11 mouse cellular contexts compared by ENCODE assay signal in the genomic region with DNA sequence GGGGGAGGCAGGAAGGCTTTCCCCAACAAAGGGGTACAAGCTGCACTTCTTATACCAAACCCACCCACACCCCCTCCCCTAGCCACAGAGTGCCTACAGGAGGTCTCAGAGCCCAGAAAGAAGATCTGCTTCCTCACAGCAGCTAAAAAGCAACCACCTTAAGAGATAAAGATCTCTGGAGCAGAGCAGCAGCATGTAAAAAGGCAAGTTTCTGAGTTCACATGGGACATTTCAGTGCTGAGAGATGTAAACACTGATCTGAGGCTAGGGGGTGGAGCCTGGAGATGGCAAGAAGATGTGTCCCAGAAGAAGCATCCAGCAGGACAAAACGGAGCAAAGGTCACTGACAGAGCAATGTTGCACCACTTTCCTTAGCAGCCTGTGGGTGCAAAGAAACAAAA. TPM values are rescaled to one million over a fixed set of nuclear protein-coding genes. Genes with fewer than 3 reads are reported as not detected.
DNase-seq lines count a peak whose midpoint lies in the region; ATAC-seq and TF ChIP-seq lines count a peak whose summit lies in the region.
"Had no signal": no experiment of that assay in that cellular context is flagged by ENCODE, and none has a peak within 500 bp of the region (broad histone marks: within the 10 kb centered on the region; RNA-seq: fewer than 3 reads in every experiment).

No protein-coding gene starts in this region.

- no peaks in the 10 kb centered on the region for H3K27me3 ChIP-seq in heart, embryonic 10.5 days (ENCODE audit: insufficient read depth, poor library complexity, severe bottlenecking)
- H3K27me3 ChIP-seq in heart, embryonic 11.5 days (ENCODE audit: control insufficient read depth, insufficient read depth, low read length), result no peaks in the 10 kb centered on the region
- no peaks in the 10 kb centered on the region for H3K27me3 ChIP-seq in hindbrain, embryonic 16.5 days (replicated peaks; ENCODE audit: control insufficient read depth, insufficient read depth, low read length)
- H3K27me3 ChIP-seq in forebrain, embryonic 12.5 days, result no peaks in the 10 kb centered on the region
- H3K27me3 ChIP-seq: forebrain, embryonic 15.5 days; liver, embryonic 13.5 days; midbrain, embryonic 12.5 days had no signal

- no peak for ATAC-seq in heart, embryonic 11.5 days (replicated peaks; ENCODE audit: insufficient number of reproducible peaks, low FRiP score, low TSS enrichment)
- ATAC-seq in hindbrain, embryonic 16.5 days, result no peak
- ATAC-seq in erythroid progenitor cell, adult 5-6 weeks (replicated peaks; ENCODE audit: low FRiP score, poor library complexity, severe bottlenecking), result no peak
- ATAC-seq in forebrain, embryonic 12.5 days (ENCODE audit: low FRiP score), result no peak
- ATAC-seq: forebrain, embryonic 15.5 days had no signal

- H3K27ac ChIP-seq in heart, embryonic 10.5 days, result no peak overlapping the region
- no peak overlapping the region for H3K27ac ChIP-seq in heart, embryonic 11.5 days (ENCODE audit: low read depth, low read length)
- peak overlapping the region; percentile 4; the same call in 1 of the 2 replicates for H3K27ac ChIP-seq in hindbrain, embryonic 16.5 days (ENCODE audit: low read depth, low read length)
- H3K27ac ChIP-seq in forebrain, embryonic 12.5 days, result no peak overlapping the region
- H3K27ac ChIP-seq: forebrain, embryonic 15.5 days; liver, embryonic 13.5 days; midbrain, embryonic 12.5 days had no signal

- no peak for TF ChIP-seq POLR2A in lung, adult 2 months (IDR thresholded peaks at IDR 0.05; ENCODE audit: borderline replicate concordance, extremely low read depth, low read depth, low read length)

- no peak for TF ChIP-seq CTCF in lung, adult 2 months (IDR thresholded peaks at IDR 0.05; ENCODE audit: insufficient read depth, low read length)

- H3K9ac ChIP-seq in heart, embryonic 11.5 days (ENCODE audit: low read depth, low read length), result no peak overlapping the region
- H3K9ac ChIP-seq in hindbrain, embryonic 16.5 days (ENCODE audit: low read depth, low read length), result no peak overlapping the region
- H3K9ac ChIP-seq in forebrain, embryonic 12.5 days, result no peak overlapping the region
- H3K9ac ChIP-seq: forebrain, embryonic 15.5 days; liver, embryonic 13.5 days; midbrain, embryonic 12.5 days had no signal

- H3K9me3 ChIP-seq in heart, embryonic 10.5 days, result no peaks in the 10 kb centered on the region
- H3K9me3 ChIP-seq in heart, embryonic 11.5 days (replicated peaks; ENCODE audit: control insufficient read depth, low read length), result no peaks in the 10 kb centered on the region
- H3K9me3 ChIP-seq in hindbrain, embryonic 16.5 days (ENCODE audit: control insufficient read depth, low read length), result no peaks in the 10 kb centered on the region
- H3K9me3 ChIP-seq in forebrain, embryonic 12.5 days, result no peaks in the 10 kb centered on the region
- H3K9me3 ChIP-seq: forebrain, embryonic 15.5 days; liver, embryonic 13.5 days; midbrain, embryonic 12.5 days had no signal

- peak; percentile 35 for DNase-seq in heart, embryonic 10.5 days (ENCODE audit: low spot score)
- DNase-seq in lung, postnatal 10 days, result peak; percentile 30
- no peak for DNase-seq in lung, adult 2 months
- peak; percentile 83 for DNase-seq in thymus, postnatal 14 days
- DNase-seq: liver, embryonic 13.5 days had no signal

- no peak overlapping the region for H3K4me3 ChIP-seq in heart, embryonic 10.5 days
- H3K4me3 ChIP-seq in heart, embryonic 11.5 days (ENCODE audit: low read depth, low read length), result no peak overlapping the region
- no peak overlapping the region for H3K4me3 ChIP-seq in lung, adult 2 months (replicated peaks; ENCODE audit: extremely low read depth, low read depth, low read length)
- H3K4me3 ChIP-seq in hindbrain, embryonic 16.5 days (ENCODE audit: low read length), result no peak overlapping the region
- no peak overlapping the region for H3K4me3 ChIP-seq in forebrain, embryonic 12.5 days (replicated peaks)
- H3K4me3 ChIP-seq: forebrain, embryonic 15.5 days; liver, embryonic 13.5 days; midbrain, embryonic 12.5 days had no signal

- no peak overlapping the region for H3K4me2 ChIP-seq in heart, embryonic 11.5 days
- H3K4me2 ChIP-seq in hindbrain, embryonic 16.5 days (ENCODE audit: low read length), result 0 out of 2 replicates have a peak overlapping the region, but pooled peaks have one; percentile 1
- H3K4me2 ChIP-seq in forebrain, embryonic 12.5 days, result no peak overlapping the region
- H3K4me2 ChIP-seq: forebrain, embryonic 15.5 days; liver, embryonic 13.5 days; midbrain, embryonic 12.5 days had no signal

- 63% methylated on average over 1 of the region's 1 CpGs for WGBS in heart, embryonic 10.5 days
- 54% methylated on average over 1 of the region's 1 CpGs for WGBS in heart, embryonic 11.5 days (ENCODE audit: insufficient replicate concordance)
- 15% methylated on average over 1 of the region's 1 CpGs for WGBS in lung, adult 2 months
- 39% methylated on average over 1 of the region's 1 CpGs for WGBS in hindbrain, embryonic 16.5 days
- 69% methylated on average over 1 of the region's 1 CpGs for WGBS in forebrain, embryonic 12.5 days

- H3K36me3 ChIP-seq in heart, embryonic 10.5 days, result peaks cover 86% of the 10 kb centered on the region
- peaks cover 30% of the 10 kb centered on the region for H3K36me3 ChIP-seq in heart, embryonic 11.5 days (ENCODE audit: control insufficient read depth, insufficient read depth, low read length)
- peaks cover 35% of the 10 kb centered on the region for H3K36me3 ChIP-seq in hindbrain, embryonic 16.5 days (ENCODE audit: control insufficient read depth, insufficient read depth, low read length)
- peaks cover 94% of the 10 kb centered on the region for H3K36me3 ChIP-seq in forebrain, embryonic 12.5 days (replicated peaks)
- H3K36me3 ChIP-seq: liver, embryonic 13.5 days had no signal

- peaks cover 21% of the 10 kb centered on the region for H3K4me1 ChIP-seq in heart, embryonic 10.5 days
- peaks cover 12% of the 10 kb centered on the region for H3K4me1 ChIP-seq in heart, embryonic 11.5 days (ENCODE audit: control insufficient read depth, insufficient read depth, low read length)
- H3K4me1 ChIP-seq in lung, adult 2 months (ENCODE audit: control insufficient read depth, insufficient read depth, low read length), result peaks cover 25% of the 10 kb centered on the region
- H3K4me1 ChIP-seq in hindbrain, embryonic 16.5 days (ENCODE audit: control insufficient read depth, insufficient read depth, low read depth, low read length), result peaks cover 66% of the 10 kb centered on the region
- peaks cover 39% of the 10 kb centered on the region for H3K4me1 ChIP-seq in forebrain, embryonic 12.5 days

RNA-seq across cellular contexts. Expression of a gene that starts 11.8 kb away (rescaled TPM):
- 30.8 and 61.0 TPM in 2 replicates for polyA plus RNA-seq in heart, embryonic 10.5 days (2016; fragmentation: Nextera tagmentation; extraction: Ambion mirVana)
- polyA plus RNA-seq in heart, embryonic 11.5 days (2014; fragmentation: Nextera tagmentation; extraction: Ambion mirVana), result 45.4 and 53.5 TPM in 2 replicates
- polyA plus RNA-seq in lung, adult 2 months (2012; rRNA removed), result 34.0 and 36.0 TPM in 2 replicates
- polyA plus RNA-seq in hindbrain, embryonic 16.5 days (2015; fragmentation: Nextera tagmentation; extraction: Ambion mirVana), result 124 and 142 TPM in 2 replicates
- 4.3 and 8.0 TPM in 2 replicates for total RNA-seq in erythroid progenitor cell, adult 5-6 weeks (2015; ENCODE audit: low replicate concordance)
- 4.5 and 5.3 TPM in 2 replicates for total RNA-seq in erythroid progenitor cell, adult 5-6 weeks (2017; ENCODE audit: low replicate concordance)
- polyA plus RNA-seq in forebrain, embryonic 12.5 days (2016; fragmentation: Nextera tagmentation; extraction: Ambion mirVana), result 81.1 and 92.2 TPM in 2 replicates
